Mouse (Mus musculus): ENCODE results near the gene Leprot. TPM values are rescaled to one million over a fixed set of nuclear protein-coding genes. Genes with fewer than 3 reads are reported as not detected.

Gene Leprot
- polyA plus RNA-seq, 1 experiment from 2014 or later, result 77.0 TPM

GRCm38 (mm10) chr4:101700892-101701640, 53.5 kb downstream of the Leprot start:
- Histone ChIP-seq H3K27ac (replicated peaks) (no peak overlapping the region), H3K27me3 (no peaks in the 10 kb centered on the region), H3K4me2 (no peak overlapping the region), H3K9me3 (no peaks in the 10 kb centered on the region), H3K36me3 (no peaks in the 10 kb centered on the region), H3K9ac (no peak overlapping the region), H3K4me1 (replicated peaks) (no peaks in the 10 kb centered on the region), H3K4me3 (no peak overlapping the region)
- no peak for ATAC-seq (ENCODE audit: low read depth)
- 86% methylated on average over 14 of the region's 14 CpGs for WGBS

- no peak for ATAC-seq (ENCODE audit: low read depth)
- no peaks in the 10 kb centered on the region for H3K9me3 ChIP-seq
- H3K27me3 ChIP-seq, result no peaks in the 10 kb centered on the region
- no peaks in the 10 kb centered on the region for H3K36me3 ChIP-seq
- no peaks in the 10 kb centered on the region for H3K4me1 ChIP-seq (replicated peaks)
- no peak overlapping the region for H3K9ac ChIP-seq
- 87% methylated on average over 9 of the region's 9 CpGs for WGBS
- no peak overlapping the region for H3K4me3 ChIP-seq
- H3K4me2 ChIP-seq, result no peak overlapping the region
- H3K27ac ChIP-seq (replicated peaks), result no peak overlapping the region
Measured at GRCm38 (mm10) chr4:101705325-101705724, 57.8 kb downstream of the Leprot start.

GRCm38 (mm10) chr4:101707234-101707633, 59.7 kb downstream of the Leprot start:
- no peak overlapping the region for H3K4me2 ChIP-seq
- no peak overlapping the region for H3K9ac ChIP-seq
- H3K27ac ChIP-seq (replicated peaks), result no peak overlapping the region
- no peaks in the 10 kb centered on the region for H3K27me3 ChIP-seq
- 84% methylated on average over 2 of the region's 2 CpGs for whole genome bisulfite sequencing
- H3K4me3 ChIP-seq, result no peak overlapping the region
- H3K4me1 ChIP-seq (replicated peaks), result no peaks in the 10 kb centered on the region
- no peaks in the 10 kb centered on the region for H3K9me3 ChIP-seq
- no peak for ATAC-seq (ENCODE audit: low read depth)
- H3K36me3 ChIP-seq, result no peaks in the 10 kb centered on the region

- no peaks in the 10 kb centered on the region for H3K9me3 ChIP-seq
- WGBS, result 82% methylated on average over 3 of the region's 3 CpGs
- no peak overlapping the region for H3K27ac ChIP-seq (replicated peaks)
- H3K4me2 ChIP-seq, result no peak overlapping the region
- H3K4me1 ChIP-seq (replicated peaks), result no peaks in the 10 kb centered on the region
- H3K27me3 ChIP-seq, result no peaks in the 10 kb centered on the region
- no peak overlapping the region for H3K4me3 ChIP-seq
- H3K9ac ChIP-seq, result no peak overlapping the region
- no peak for ATAC-seq (ENCODE audit: low read depth)
- H3K36me3 ChIP-seq, result no peaks in the 10 kb centered on the region
Measured at GRCm38 (mm10) chr4:101707953-101708352, 60.4 kb downstream of the Leprot start.

Other genes starting within 250 kb of the Leprot start
- gene Ak4, start 228.4 kb upstream of the Leprot start, polyA plus RNA-seq (2015; fragmentation: Nextera tagmentation; extraction: Ambion mirVana), result 4.6 and 5.2 TPM in 2 replicates
- 34.1 and 34.2 TPM in 2 replicates for gene Dnajc6, start 151.1 kb upstream of the Leprot start, polyA plus RNA-seq (2015; fragmentation: Nextera tagmentation; extraction: Ambion mirVana)
- gene Lepr, start 69.7 kb downstream of the Leprot start, polyA plus RNA-seq (2015; fragmentation: Nextera tagmentation; extraction: Ambion mirVana), result 4.9 and 5.8 TPM in 2 replicates
- not detected in 2 replicates for gene B020004J07Rik, start 196.3 kb downstream of the Leprot start, polyA plus RNA-seq (2015; fragmentation: Nextera tagmentation; extraction: Ambion mirVana)
- gene C130073F10Rik, start 246.1 kb downstream of the Leprot start, polyA plus RNA-seq (2015; fragmentation: Nextera tagmentation; extraction: Ambion mirVana), result not detected in 2 replicates